Mouse (Mus musculus) heart, embryonic 16.5 days (tissue): Measurements from ENCODE around the gene Dnajb11. TPM values are rescaled to one million over a fixed set of nuclear protein-coding genes. Genes with fewer than 3 reads are reported as not detected.

ENCODE experiments used
- ATAC-seq: fragments of 200-750 bp; cut with Nextera tagmentation; replicated peaks from 2 replicates; pipeline ENCODE4 v1.8.0; 2017; ENCODE audit warnings: moderate number of reproducible peaks; ENCODE audit not compliant: insufficient read depth, low FRiP score; ENCODE audit errors: extremely low read depth
- H3K27ac ChIP-seq: fragments of 300-500 bp; sonication (generic); 2 replicates; pipeline ENCODE4 v1.5.1; 2014; ENCODE audit warnings: mild to moderate bottlenecking, low read length, control low read depth, moderate library complexity
- H3K27me3 ChIP-seq: fragments of 300-500 bp; sonication (generic); 2 replicates; pipeline ENCODE4 v1.6.1; 2014; ENCODE audit warnings: low read length, mixed read lengths; ENCODE audit not compliant: control insufficient read depth, insufficient read depth
- H3K36me3 ChIP-seq: fragments of 300-500 bp; sonication (generic); 2 replicates; pipeline ENCODE4 v1.6.1; 2014; ENCODE audit not compliant: control insufficient read depth, insufficient read depth
- H3K4me1 ChIP-seq: fragments of 300-500 bp; sonication (generic); 2 replicates; pipeline ENCODE4 v1.6.1; 2014; ENCODE audit warnings: low read length, mixed read lengths; ENCODE audit not compliant: control insufficient read depth, insufficient read depth
- H3K4me2 ChIP-seq: fragments of 300-500 bp; sonication (generic); 2 replicates; pipeline ENCODE4 v1.6.1; 2014; ENCODE audit warnings: low read depth, mild to moderate bottlenecking, control low read depth, low read length
- H3K4me3 ChIP-seq: fragments of 300-500 bp; sonication (generic); 2 replicates; pipeline ENCODE4 v1.5.1; 2014; ENCODE audit warnings: mild to moderate bottlenecking, control low read depth, low read length
- H3K9ac ChIP-seq: fragments of 300-500 bp; sonication (generic); 2 replicates; pipeline ENCODE4 v1.6.1; 2014; ENCODE audit warnings: low read length, control low read depth
- H3K9me3 ChIP-seq: fragments of 300-500 bp; sonication (generic); replicated peaks from 2 replicates; pipeline ENCODE4 v1.6.1; 2016; ENCODE audit warnings: low read length; ENCODE audit not compliant: control insufficient read depth
- WGBS: fragments of 180-500 bp; shearing (Covaris S2); extraction: QIAGEN DNeasy Blood & Tissue Kit; methylation state at CpG from one replicate; pipeline ENCODE4 v1.1.7; 2014; 5-methylcytosine and 5-hydroxymethylcytosine counted together
- polyA plus RNA-seq: library from polyadenylated mRNA; unstranded; fragments of >200 nt; fragmentation: Nextera tagmentation; extraction: Ambion mirVana; gene quantifications from 2 replicates; pipeline ENCODE4 v1.2.1, GENCODE M21; 2015

Gene Dnajb11
- polyA plus RNA-seq, 1 experiment from 2014 or later = 96.2 TPM

- Histone ChIP-seq H3K27me3 (0 out of 2 replicates have a peak, but pooled peaks cover 2% of the 10 kb centered on the region), H3K27ac (no peak overlapping the region), H3K9ac (no peak overlapping the region), H3K4me3 (no peak overlapping the region), H3K9me3 (no peaks in the 10 kb centered on the region), H3K36me3 (no peaks in the 10 kb centered on the region), H3K4me2 (no peak overlapping the region), H3K4me1 (no peaks in the 10 kb centered on the region)
- WGBS = 65% methylated on average over 7 of the region's 7 CpGs
- ATAC-seq = no peak
These were observed 21.1 kb downstream of the Dnajb11 start for GRCm38 (mm10) chr16:22878716-22879115.

- no peak overlapping the region for H3K4me2 ChIP-seq
- H3K4me3 ChIP-seq = no peak overlapping the region
- WGBS = 37% methylated on average over 7 of the region's 7 CpGs
- H3K27me3 ChIP-seq = 0 out of 2 replicates have a peak, but pooled peaks cover 2% of the 10 kb centered on the region
- no peaks in the 10 kb centered on the region for H3K36me3 ChIP-seq
- no peaks in the 10 kb centered on the region for H3K9me3 ChIP-seq
- no peak for ATAC-seq
- H3K4me1 ChIP-seq = no peaks in the 10 kb centered on the region
- no peak overlapping the region for H3K9ac ChIP-seq
- H3K27ac ChIP-seq = no peak overlapping the region
These were observed 22.4 kb downstream of the Dnajb11 start for GRCm38 (mm10) chr16:22879945-22880595.

GRCm38 (mm10) chr16:22880900-22881299 lies 23.3 kb downstream of the Dnajb11 start:
- Histone ChIP-seq H3K27ac (no peak overlapping the region), H3K4me3 (no peak overlapping the region), H3K9me3 (no peaks in the 10 kb centered on the region), H3K4me1 (no peaks in the 10 kb centered on the region), H3K4me2 (no peak overlapping the region), H3K27me3 (0 out of 2 replicates have a peak, but pooled peaks cover 2% of the 10 kb centered on the region), H3K9ac (no peak overlapping the region), H3K36me3 (no peaks in the 10 kb centered on the region)
- ATAC-seq = 0 out of 2 replicates have a peak, but pooled peaks have one; percentile 5
- 35% methylated on average over 6 of the region's 6 CpGs for whole genome bisulfite sequencing

GRCm38 (mm10) chr16:22881487-22881886 lies 23.8 kb downstream of the Dnajb11 start:
- no peaks in the 10 kb centered on the region for H3K4me1 ChIP-seq
- no peak overlapping the region for H3K4me3 ChIP-seq
- 43% methylated on average over 4 of the region's 4 CpGs for WGBS
- no peaks in the 10 kb centered on the region for H3K9me3 ChIP-seq
- no peak overlapping the region for H3K27ac ChIP-seq
- H3K9ac ChIP-seq = no peak overlapping the region
- H3K4me2 ChIP-seq = no peak overlapping the region
- H3K27me3 ChIP-seq = 0 out of 2 replicates have a peak, but pooled peaks cover 2% of the 10 kb centered on the region
- H3K36me3 ChIP-seq = no peaks in the 10 kb centered on the region
- 0 out of 2 replicates have a peak, but pooled peaks have one; percentile 33 for ATAC-seq

GRCm38 (mm10) chr16:22883441-22883840 lies 25.8 kb downstream of the Dnajb11 start:
- Histone ChIP-seq H3K27me3 (0 out of 2 replicates have a peak, but pooled peaks cover 2% of the 10 kb centered on the region), H3K9ac (no peak overlapping the region), H3K4me2 (no peak overlapping the region), H3K9me3 (no peaks in the 10 kb centered on the region), H3K36me3 (no peaks in the 10 kb centered on the region), H3K4me1 (no peaks in the 10 kb centered on the region), H3K4me3 (no peak overlapping the region), H3K27ac (no peak overlapping the region)
- no peak for ATAC-seq
- 70% methylated on average over 5 of the region's 5 CpGs for WGBS

- ATAC-seq = no peak
- no peaks in the 10 kb centered on the region for H3K9me3 ChIP-seq
- no peak overlapping the region for H3K27ac ChIP-seq
- no peaks in the 10 kb centered on the region for H3K4me1 ChIP-seq
- WGBS = 30% methylated on average over 4 of the region's 4 CpGs
- H3K4me3 ChIP-seq = no peak overlapping the region
- H3K36me3 ChIP-seq = no peaks in the 10 kb centered on the region
- H3K4me2 ChIP-seq = no peak overlapping the region
- no peak overlapping the region for H3K9ac ChIP-seq
- H3K27me3 ChIP-seq = no peaks in the 10 kb centered on the region
These were observed 27.7 kb downstream of the Dnajb11 start for GRCm38 (mm10) chr16:22885356-22885755.

- Histone ChIP-seq H3K4me3 (no peak overlapping the region), H3K9me3 (no peaks in the 10 kb centered on the region), H3K27ac (no peak overlapping the region), H3K36me3 (no peaks in the 10 kb centered on the region), H3K4me2 (no peak overlapping the region), H3K9ac (no peak overlapping the region), H3K4me1 (no peaks in the 10 kb centered on the region), H3K27me3 (no peaks in the 10 kb centered on the region)
- no peak for ATAC-seq
- 64% methylated on average over 3 of the region's 3 CpGs for WGBS
These were observed 29.1 kb downstream of the Dnajb11 start for GRCm38 (mm10) chr16:22886726-22887125.

GRCm38 (mm10) chr16:22888835-22889234 lies 31.2 kb downstream of the Dnajb11 start:
- WGBS = 69% methylated on average over 4 of the region's 4 CpGs

GRCm38 (mm10) chr16:22889716-22890115 lies 32.1 kb downstream of the Dnajb11 start:
- Histone ChIP-seq H3K27me3 (no peaks in the 10 kb centered on the region), H3K36me3 (no peaks in the 10 kb centered on the region), H3K9me3 (no peaks in the 10 kb centered on the region), H3K4me2 (no peak overlapping the region), H3K4me3 (no peak overlapping the region), H3K27ac (no peak overlapping the region), H3K4me1 (no peaks in the 10 kb centered on the region), H3K9ac (no peak overlapping the region)
- no peak for ATAC-seq
- 68% methylated on average over 8 of the region's 8 CpGs for WGBS

More at GRCm38 (mm10) chr16:22888835-22889234, 31.2 kb downstream of the Dnajb11 start:
- H3K4me2 ChIP-seq = no peak overlapping the region
- no peak for ATAC-seq
- H3K4me1 ChIP-seq = no peaks in the 10 kb centered on the region
- no peaks in the 10 kb centered on the region for H3K9me3 ChIP-seq
- H3K27me3 ChIP-seq = no peaks in the 10 kb centered on the region
- H3K36me3 ChIP-seq = no peaks in the 10 kb centered on the region
- H3K4me3 ChIP-seq = no peak overlapping the region
- no peak overlapping the region for H3K9ac ChIP-seq
- H3K27ac ChIP-seq = no peak overlapping the region
